Mouse (Mus musculus): Measurements from ENCODE around the gene Hsdl1. TPM values are rescaled to one million over a fixed set of nuclear protein-coding genes. Genes with fewer than 3 reads are reported as not detected.

Hsdl1 gene
- 8.0 TPM for polyA plus RNA-seq (2014; fragmentation: Illumina TruSeq; extraction: RNeasy Lipid Tissue Mini Kit (QIAGEN cat#74804); ENCODE audit: low read depth, low replicate concordance)

GRCm38 (mm10) chr8:119574437-119575365 is at the start of gene Hsdl1, which contains the start of gene Dnaaf1:
TSS of gene Hsdl1 (minus strand) at chr8:119575183.
TSS of gene Dnaaf1 (plus strand) at chr8:119575235.

DNA sequence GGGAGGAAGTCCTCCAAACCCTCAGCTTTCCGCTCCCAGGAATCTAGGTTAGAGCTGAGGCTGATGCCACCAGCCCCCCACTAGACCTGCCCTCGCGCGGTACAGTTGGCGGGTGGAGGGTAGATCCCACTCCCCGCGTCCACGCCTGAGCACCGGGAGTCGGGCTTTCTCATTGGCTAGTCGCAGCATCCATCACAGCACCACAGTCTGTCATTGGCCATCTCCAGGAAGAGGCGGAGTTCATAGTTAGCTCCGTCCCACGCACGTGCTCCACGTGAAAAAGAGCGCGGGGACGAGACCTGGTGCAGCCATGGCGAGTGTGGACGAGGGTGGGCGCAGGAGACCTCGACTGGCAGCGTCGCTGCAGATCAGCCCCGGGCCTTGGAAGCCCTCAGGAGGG is 37.5 kb upstream of the Hsdl1 start, which contains the start of gene Adad2:
Gene Adad2, plus strand, starts transcription at position 277 of the 400 bp plus-strand sequence.

DNA sequence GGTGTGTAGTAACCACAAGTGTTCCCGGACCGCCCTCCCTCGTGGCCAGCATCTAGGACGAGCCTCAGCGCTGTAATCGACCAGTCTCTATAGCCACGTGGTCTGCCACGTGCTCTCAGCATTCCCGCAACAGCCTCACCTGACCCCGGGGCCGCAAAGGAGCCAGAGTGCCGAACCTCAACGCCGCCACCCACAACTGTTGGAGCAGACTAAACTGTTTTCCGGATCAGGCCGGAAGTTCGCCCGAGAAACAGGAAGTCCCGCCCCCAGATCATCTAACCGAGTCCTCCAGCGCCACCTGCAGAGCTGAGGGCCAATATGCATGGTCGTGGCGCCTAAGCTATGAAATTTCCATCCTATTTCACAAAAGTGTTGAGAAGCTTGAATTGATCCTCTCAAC is 30.0 kb upstream of the Hsdl1 start, which contains the start of gene Taf1c:
Gene Taf1c, minus strand, starts transcription at position 227 of the 400 bp plus-strand sequence.

GRCm38 (mm10) chr8:119558603-119559401 is 16.2 kb downstream of the Hsdl1 start, which contains the start of gene Mbtps1:
TSS of gene Mbtps1 (minus strand) at chr8:119558735.

Other genes with a start within 250 kb of the Hsdl1 start
- 242 TPM for gene Hsbp1, start 230.7 kb downstream of the Hsdl1 start, polyA plus RNA-seq (2014; fragmentation: Illumina TruSeq; extraction: RNeasy Lipid Tissue Mini Kit (QIAGEN cat#74804); ENCODE audit: low read depth, low replicate concordance)
- gene Mlycd, start 180.3 kb downstream of the Hsdl1 start, polyA plus RNA-seq (2014; fragmentation: Illumina TruSeq; extraction: RNeasy Lipid Tissue Mini Kit (QIAGEN cat#74804); ENCODE audit: low read depth, low replicate concordance): 1.3 TPM
- gene Osgin1, start 141.1 kb downstream of the Hsdl1 start, polyA plus RNA-seq (2014; fragmentation: Illumina TruSeq; extraction: RNeasy Lipid Tissue Mini Kit (QIAGEN cat#74804); ENCODE audit: low read depth, low replicate concordance): not detected
- not detected for gene Necab2, start 128.5 kb downstream of the Hsdl1 start, polyA plus RNA-seq (2014; fragmentation: Illumina TruSeq; extraction: RNeasy Lipid Tissue Mini Kit (QIAGEN cat#74804); ENCODE audit: low read depth, low replicate concordance)
- gene Slc38a8, start 73.5 kb downstream of the Hsdl1 start, polyA plus RNA-seq (2014; fragmentation: Illumina TruSeq; extraction: RNeasy Lipid Tissue Mini Kit (QIAGEN cat#74804); ENCODE audit: low read depth, low replicate concordance): not detected
- gene Mbtps1, start 16.4 kb downstream of the Hsdl1 start, polyA plus RNA-seq (2014; fragmentation: Illumina TruSeq; extraction: RNeasy Lipid Tissue Mini Kit (QIAGEN cat#74804); ENCODE audit: low read depth, low replicate concordance): 27.6 TPM
- gene Dnaaf1, start 52 bp upstream of the Hsdl1 start, polyA plus RNA-seq (2014; fragmentation: Illumina TruSeq; extraction: RNeasy Lipid Tissue Mini Kit (QIAGEN cat#74804); ENCODE audit: low read depth, low replicate concordance): not detected
- not detected for gene Taf1c, start 30.0 kb upstream of the Hsdl1 start, polyA plus RNA-seq (2014; fragmentation: Illumina TruSeq; extraction: RNeasy Lipid Tissue Mini Kit (QIAGEN cat#74804); ENCODE audit: low read depth, low replicate concordance)
- not detected for gene Adad2, start 37.6 kb upstream of the Hsdl1 start, polyA plus RNA-seq (2014; fragmentation: Illumina TruSeq; extraction: RNeasy Lipid Tissue Mini Kit (QIAGEN cat#74804); ENCODE audit: low read depth, low replicate concordance)
- not detected for gene Kcng4, start 60.5 kb upstream of the Hsdl1 start, polyA plus RNA-seq (2014; fragmentation: Illumina TruSeq; extraction: RNeasy Lipid Tissue Mini Kit (QIAGEN cat#74804); ENCODE audit: low read depth, low replicate concordance)
- 0.44 TPM for gene Wfdc1, start 91.2 kb upstream of the Hsdl1 start, polyA plus RNA-seq (2014; fragmentation: Illumina TruSeq; extraction: RNeasy Lipid Tissue Mini Kit (QIAGEN cat#74804); ENCODE audit: low read depth, low replicate concordance)
- gene Atp2c2, start 124.8 kb upstream of the Hsdl1 start, polyA plus RNA-seq (2014; fragmentation: Illumina TruSeq; extraction: RNeasy Lipid Tissue Mini Kit (QIAGEN cat#74804); ENCODE audit: low read depth, low replicate concordance): not detected
- gene Tldc1, start 203.2 kb upstream of the Hsdl1 start, polyA plus RNA-seq (2014; fragmentation: Illumina TruSeq; extraction: RNeasy Lipid Tissue Mini Kit (QIAGEN cat#74804); ENCODE audit: low read depth, low replicate concordance): 2.0 TPM

Data from kidney, adult 10 weeks (tissue).